Mouse (Mus musculus): Measurements from ENCODE around the gene Ulk4.

The Ulk4 gene

GRCm38 (mm10) chr9:121299976-121300570 lies 23.1 kb upstream of the Ulk4 start:
- no peak for DNase-seq

DNA sequence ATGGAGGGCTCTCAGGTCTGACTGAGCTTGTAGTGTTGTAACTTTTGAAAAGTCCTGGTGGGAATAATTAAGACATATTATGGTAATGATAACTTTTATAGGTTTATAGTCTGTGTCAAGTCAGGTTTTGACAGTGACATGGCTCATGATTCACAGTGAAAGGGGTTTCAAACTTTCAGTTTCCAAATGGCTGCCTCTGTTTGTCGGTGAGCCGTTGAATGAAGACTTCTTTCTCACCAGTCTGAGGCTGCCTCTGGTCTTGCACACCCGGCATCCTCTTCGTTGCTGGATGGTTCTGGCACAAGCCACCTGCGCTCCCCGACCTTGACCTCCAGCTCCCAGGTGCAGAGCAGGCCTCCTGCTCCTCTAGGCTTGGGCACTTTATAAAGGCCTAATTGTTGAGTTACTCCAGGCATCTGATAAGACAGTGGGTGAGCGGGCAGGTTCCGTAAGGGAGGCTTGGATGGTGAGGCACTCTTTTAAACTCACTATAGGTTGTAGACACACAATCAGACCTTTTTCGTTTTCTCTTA lies 22.3 kb upstream of the Ulk4 start:
- DNase-seq = no peak

- DNase-seq = no peak
Observed at GRCm38 (mm10) chr9:121298411-121299091, 21.6 kb upstream of the Ulk4 start.

DNA sequence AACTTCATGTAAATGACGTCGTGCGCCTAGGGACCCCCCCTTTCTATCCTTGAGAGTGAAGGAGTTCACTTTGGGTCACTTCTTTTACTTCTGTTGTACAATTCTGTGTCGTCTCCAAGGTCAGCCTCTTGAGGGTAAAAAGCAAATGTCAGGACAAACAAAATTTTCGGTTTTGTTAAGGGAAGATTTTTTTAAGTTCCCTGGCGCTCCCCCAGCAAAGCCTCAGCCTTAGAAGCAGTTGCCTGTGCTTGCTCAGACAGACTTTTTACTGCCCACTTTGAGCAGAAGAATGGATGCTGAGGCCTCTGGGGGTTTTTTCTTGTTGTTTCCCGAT lies 21.0 kb upstream of the Ulk4 start:
- no peak for DNase-seq

DNA sequence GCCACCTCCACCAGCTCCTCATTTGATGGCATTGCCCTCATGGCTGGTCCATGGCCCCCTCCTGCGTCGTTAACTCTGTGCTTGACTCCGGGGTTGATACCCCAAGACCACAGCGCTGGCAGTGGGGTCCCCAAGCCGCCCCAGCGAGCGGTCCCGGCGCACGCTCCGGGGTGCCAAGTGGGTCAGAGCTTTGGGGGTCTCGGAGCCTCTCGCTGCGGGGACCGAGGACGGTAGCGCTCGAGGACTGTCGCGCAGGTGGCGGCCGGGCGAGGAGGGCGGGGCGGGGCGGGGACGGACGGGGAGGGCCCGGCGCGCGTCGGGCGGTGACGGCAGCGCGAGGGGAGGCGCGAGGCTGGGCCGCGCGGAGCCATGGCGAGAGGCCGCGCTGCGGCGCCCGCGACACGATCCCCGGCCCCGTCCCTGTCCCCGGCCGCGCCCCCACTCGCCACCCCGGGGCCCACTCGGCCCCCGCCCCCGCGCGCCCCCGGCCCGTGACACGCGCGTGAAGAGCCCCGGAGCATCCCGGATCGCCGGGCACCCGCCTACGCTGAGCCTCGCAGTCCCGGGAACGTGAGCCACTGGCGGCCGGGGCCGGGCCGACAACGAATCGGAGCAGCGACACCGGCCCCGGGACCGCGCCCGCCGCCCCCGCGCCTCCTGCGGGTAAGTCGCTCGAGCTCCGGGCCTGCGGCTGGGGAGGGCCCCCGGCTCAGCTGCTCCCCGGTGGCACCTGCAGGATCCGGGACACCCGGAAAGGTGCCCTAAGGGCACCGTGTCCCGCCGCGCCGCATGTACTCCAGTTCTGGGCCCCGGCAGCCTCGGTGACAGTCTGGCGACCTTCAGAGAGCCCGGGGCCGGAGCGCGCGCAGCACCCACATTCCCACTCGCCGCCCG lies 20.4 kb upstream of the Ulk4 start, which contains the start of gene Trak1:
Trak1 (plus strand) TSS at position 332 of the 894 bp plus-strand sequence.
- peak; percentile 62 for DNase-seq

DNA sequence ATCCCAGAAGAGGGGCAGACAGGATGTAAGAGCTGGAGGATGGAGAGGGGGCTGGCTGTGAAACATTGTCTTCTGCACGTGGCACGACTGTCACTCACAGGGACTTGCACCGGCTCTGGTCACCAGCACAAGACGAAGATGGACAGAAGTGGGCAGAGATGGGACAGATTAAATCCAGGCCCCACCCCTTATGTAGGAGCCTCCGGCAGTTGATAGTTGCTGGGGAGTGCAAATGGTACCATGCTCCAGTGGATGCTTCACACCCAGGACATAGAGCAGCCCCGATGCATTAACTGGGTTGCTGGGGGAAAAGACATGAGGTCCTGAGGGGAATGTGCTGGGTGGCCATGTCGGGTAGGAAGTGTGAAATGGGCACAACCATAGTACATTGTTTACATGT lies 18.2 kb upstream of the Ulk4 start:
- no peak for DNase-seq

DNA sequence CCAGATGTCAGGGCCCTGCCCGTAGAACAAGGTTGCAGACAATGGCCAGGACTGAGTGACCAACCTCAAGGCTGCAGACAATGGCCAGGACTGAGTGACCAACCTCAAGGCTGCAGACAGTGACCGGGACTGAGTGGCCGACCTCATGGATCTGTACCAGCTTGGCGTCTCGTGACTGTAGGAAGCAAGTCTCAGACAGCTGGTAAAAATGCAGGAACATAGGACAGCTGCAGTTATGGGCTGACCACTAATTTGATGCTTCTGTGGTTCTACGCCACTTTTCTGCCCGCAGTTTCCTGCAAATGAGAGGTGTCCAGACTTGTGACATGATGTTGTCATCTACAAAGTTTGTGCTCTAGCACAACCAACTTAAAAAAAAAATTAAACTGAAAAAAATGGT lies 16.2 kb upstream of the Ulk4 start:
- no peak for DNase-seq

DNA sequence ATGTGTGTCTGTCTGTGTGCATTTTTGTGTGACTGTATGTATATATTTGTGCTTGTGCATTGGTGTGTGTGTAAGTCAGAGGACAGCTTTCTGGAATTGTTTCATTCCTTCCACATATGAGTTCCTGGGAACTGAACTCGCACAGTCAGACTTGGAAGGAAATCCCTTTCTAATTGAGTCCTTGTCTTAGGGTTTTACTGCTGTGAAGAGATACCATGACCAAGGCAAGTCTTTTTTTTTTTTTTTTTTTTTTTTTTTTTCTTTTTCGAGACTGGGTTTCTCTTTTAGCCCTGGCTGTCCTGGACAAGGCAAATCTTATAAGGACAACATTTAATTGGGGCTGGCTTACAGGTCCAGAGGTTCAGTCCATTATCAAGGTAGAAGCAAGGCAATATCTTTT lies 14.3 kb upstream of the Ulk4 start:
- DNase-seq = no peak

GRCm38 (mm10) chr9:121286325-121286901 lies 9.4 kb upstream of the Ulk4 start:
- DNase-seq = no peak

GRCm38 (mm10) chr9:121285341-121286324 lies 8.6 kb upstream of the Ulk4 start:
- no peak for DNase-seq

- no peak for DNase-seq
Observed at GRCm38 (mm10) chr9:121284422-121284821, 7.4 kb upstream of the Ulk4 start.

- DNase-seq = no peak
Observed at GRCm38 (mm10) chr9:121283620-121284185, 6.7 kb upstream of the Ulk4 start.

DNA sequence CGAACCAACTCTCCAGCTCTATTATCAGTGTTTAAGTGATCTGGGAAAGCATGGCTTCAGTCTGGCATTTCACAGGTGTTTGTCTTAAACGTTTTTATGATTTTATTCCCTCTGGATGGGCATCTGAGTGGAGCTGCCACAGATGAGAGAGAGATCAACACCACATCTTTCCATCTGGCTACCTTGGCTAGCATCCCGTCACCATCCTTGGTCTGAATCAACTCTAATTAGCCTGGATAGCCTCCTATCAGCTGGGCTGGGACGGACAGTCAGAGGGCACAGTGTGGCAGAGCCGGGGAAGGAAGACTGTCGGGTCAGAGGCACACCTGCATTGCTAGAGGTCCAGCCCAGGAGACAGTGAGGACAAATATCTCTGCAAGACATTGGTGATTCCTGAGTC lies 4.9 kb upstream of the Ulk4 start:
- DNase-seq = no peak

DNA sequence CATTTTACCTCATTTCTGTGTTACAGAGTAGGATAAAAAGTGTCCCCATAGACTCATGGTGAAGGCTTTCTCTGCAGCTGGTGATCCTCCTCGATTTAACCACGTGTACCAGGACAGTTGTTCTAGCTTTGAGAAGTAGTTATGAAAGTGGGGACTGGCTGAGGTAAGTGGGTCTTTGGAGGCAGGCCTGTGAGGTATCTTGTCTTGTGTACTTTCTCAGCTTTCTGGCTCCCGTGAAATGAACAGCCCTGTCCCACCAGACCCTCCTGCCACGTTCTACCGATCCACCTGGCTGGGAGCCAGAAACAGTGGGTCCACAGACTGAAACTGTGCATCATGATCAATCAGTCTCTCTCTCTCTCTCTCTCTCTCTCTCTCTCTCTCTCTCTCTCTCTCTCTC lies 2.2 kb upstream of the Ulk4 start:
- DNase-seq = no peak

DNA sequence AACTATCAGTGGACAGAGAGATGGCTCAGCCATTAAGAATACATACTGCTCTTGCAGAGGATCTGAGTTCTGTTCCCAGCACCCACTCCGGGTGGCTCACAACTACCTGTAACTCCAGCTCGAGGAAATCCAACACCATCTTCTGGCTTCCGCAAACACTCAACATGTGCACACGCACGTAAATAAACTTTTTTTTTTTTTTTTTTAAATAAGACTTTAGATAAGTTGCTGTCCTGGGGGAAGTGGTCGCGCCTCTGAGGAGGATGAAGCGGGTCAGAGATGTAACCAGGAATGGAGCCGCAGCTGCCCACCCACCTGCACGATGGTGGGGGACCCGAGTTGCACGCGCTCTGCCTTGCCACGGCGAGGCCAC lies 266 bp downstream of the Ulk4 start:
- DNase-seq = no peak

GRCm38 (mm10) chr9:121271561-121271960 lies 5.4 kb downstream of the Ulk4 start:
- DNase-seq = no peak

GRCm38 (mm10) chr9:121271149-121271548 lies 5.8 kb downstream of the Ulk4 start:
- DNase-seq = no peak

GRCm38 (mm10) chr9:121265307-121265706 lies 11.7 kb downstream of the Ulk4 start:
- no peak for DNase-seq

DNA sequence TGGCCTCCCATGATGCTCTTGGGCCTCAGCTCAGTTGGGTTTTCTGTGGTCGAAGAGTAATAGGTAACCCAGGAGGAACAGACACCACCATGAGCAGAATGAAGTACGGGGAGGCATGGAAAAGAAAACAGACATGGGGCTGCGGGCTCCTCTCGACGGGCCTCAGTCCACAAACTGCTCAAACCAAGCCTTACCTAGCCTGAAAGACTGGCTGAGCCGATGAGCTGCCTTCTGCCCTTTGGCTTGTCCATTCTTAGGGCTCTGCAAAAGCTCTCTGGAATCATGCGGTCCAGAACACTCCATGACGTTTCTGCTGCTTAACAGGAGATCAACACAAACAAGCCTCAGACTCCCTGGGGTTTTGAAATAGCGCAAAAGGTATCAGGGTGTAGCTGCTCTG lies 19.9 kb downstream of the Ulk4 start:
- no peak for DNase-seq

DNA sequence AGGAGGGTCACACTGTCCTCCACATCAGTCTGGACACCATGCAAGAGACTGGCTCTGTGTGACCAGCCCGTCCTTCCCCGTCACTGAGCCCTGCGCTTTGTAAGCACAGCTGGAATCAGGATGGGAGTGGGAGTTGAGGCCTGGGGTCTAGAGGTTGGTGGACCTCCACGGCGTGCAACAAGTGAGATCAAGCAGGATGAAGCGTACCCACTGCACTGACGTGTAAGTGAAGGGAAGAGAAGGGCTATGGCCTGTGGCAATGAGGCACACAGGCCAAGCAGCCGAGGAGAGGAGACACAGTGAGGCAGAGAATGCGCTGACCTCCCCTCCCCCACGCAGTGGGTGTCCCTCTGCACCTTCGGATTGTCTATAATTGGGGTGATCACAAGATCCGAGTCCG lies 22.2 kb downstream of the Ulk4 start:
- DNase-seq = no peak

- no peak for DNase-seq
Observed at GRCm38 (mm10) chr9:121253983-121254382, 23.0 kb downstream of the Ulk4 start.

- DNase-seq = no peak
Observed at GRCm38 (mm10) chr9:121250854-121251253, 26.1 kb downstream of the Ulk4 start.
